Mouse (Mus musculus) heart, adult 2 months (tissue): ENCODE results near the gene Adora2b. TPM values are rescaled to one million over a fixed set of nuclear protein-coding genes. Genes with fewer than 3 reads are reported as not detected.
"Not testable (repeated sequence)": the region's sequence is repeated elsewhere in the genome, so short reads cannot be mapped to it uniquely, and the experiment has no call there.

Source experiments
- DNase-seq, 2 experiments: peaks; one replicate each; pipeline ENCODE4 v3.0.0; 2021
- H3K27ac ChIP-seq: fragments of 200-600 bp; 2 replicates; pipeline ENCODE4 v1.8.1; 2022
- H3K27me3 ChIP-seq: fragments of 200-500 bp; 2 replicates; pipeline ENCODE4 v1.6.1; 2012; ENCODE audit warnings: mild to moderate bottlenecking, low read length, inconsistent platforms, mixed read lengths; ENCODE audit not compliant: control insufficient read depth, insufficient read depth
- H3K36me3 ChIP-seq: fragments of 200-500 bp; 2 replicates; pipeline ENCODE4 v1.6.1; 2012; ENCODE audit warnings: low read length, inconsistent platforms; ENCODE audit not compliant: control insufficient read depth, insufficient read depth
- H3K4me1 ChIP-seq: fragments of 200-500 bp; 2 replicates; pipeline ENCODE4 v1.6.1; 2011; ENCODE audit warnings: low read length; ENCODE audit not compliant: control insufficient read depth, insufficient read depth
- H3K4me3 ChIP-seq: fragments of 200-600 bp; 2 replicates; pipeline ENCODE4 v1.8.1; 2022
- H3K79me2 ChIP-seq: fragments of 200-500 bp; replicated peaks from 2 replicates; pipeline ENCODE4 v1.6.1; 2012; ENCODE audit warnings: mild to moderate bottlenecking, inconsistent platforms, low read length, moderate library complexity, mixed read lengths; ENCODE audit not compliant: control insufficient read depth, insufficient read depth
- H3K9ac ChIP-seq: fragments of 200-500 bp; 2 replicates; pipeline ENCODE4 v1.6.1; 2012; ENCODE audit warnings: low read depth, mild to moderate bottlenecking, control low read depth, inconsistent platforms, low read length, mixed read lengths
- CTCF ChIP-seq: fragments of 200-600 bp; IDR thresholded peaks from 2 replicates; pipeline ENCODE4 v1.8.1; 2022; ENCODE audit warnings: antibody characterized with exemption, mild to moderate bottlenecking, moderate library complexity
- EP300 ChIP-seq: fragments of 200-500 bp; IDR thresholded peaks from 2 replicates; pipeline ENCODE4 v1.6.1; 2011; ENCODE audit warnings: low read depth, low read length, control low read depth; ENCODE audit not compliant: insufficient read depth
- POLR2A ChIP-seq: fragments of 200-500 bp; IDR thresholded peaks from 2 replicates; pipeline ENCODE4 v1.6.1; 2011; ENCODE audit warnings: mild to moderate bottlenecking, low read depth, low read length, control low read depth; ENCODE audit not compliant: insufficient read depth
- WGBS: fragments of 180-500 bp; shearing (Covaris S2); methylation state at CpG from one replicate; pipeline ENCODE4 v1.1.7; 2018; 5-methylcytosine and 5-hydroxymethylcytosine counted together
- intact Hi-C: fragments of 180-260 bp; cut with DNase I; formaldehyde crosslinking; loops from one replicate; pipeline ENCODE4 v1.15.1; 2025
- polyA plus RNA-seq: library from polyadenylated mRNA; depleted of rRNA; stranded (reverse); fragments of >200 nt; gene quantifications from 2 replicates; pipeline ENCODE4 v1.2.3, GENCODE M21; 2012
- total RNA-seq, 2 experiments: library from RNA; stranded (reverse); gene quantifications; 2 replicates each; pipeline ENCODE4 v1.2.3; 2021

Gene Adora2b
- total and polyA plus RNA-seq, 3 experiments, result 0.63 to 2.0 (median 1.7) TPM

GRCm38 (mm10) chr11:62278027-62278426, 29.2 kb downstream of the Adora2b start:
- DNase-seq, result peak; percentile 50 to 70
- H3K9ac ChIP-seq, result no peak overlapping the region
- TF ChIP-seq POLR2A (no peak), CTCF (peak; percentile 75), EP300 (no peak)
- H3K4me3 ChIP-seq, result no peak overlapping the region
- H3K36me3 ChIP-seq, result peaks cover 3% of the 10 kb centered on the region; the same call in 1 of the 2 replicates
- no peak overlapping the region for H3K27ac ChIP-seq
- no peaks in the 10 kb centered on the region for H3K79me2 ChIP-seq
- H3K27me3 ChIP-seq, result no peaks in the 10 kb centered on the region
- intact Hi-C loops, result no loop called here
- H3K4me1 ChIP-seq, result no peaks in the 10 kb centered on the region
- 14% methylated on average over 5 of the region's 5 CpGs for whole genome bisulfite sequencing

GRCm38 (mm10) chr11:62280675-62281600, 32.2 kb downstream of the Adora2b start, which contains the start of the genes Zswim7 and Ttc19:
TSS of gene Zswim7 (minus strand) at chr11:62281375.
TSS of gene Ttc19 (plus strand) at chr11:62281473.
- Histone ChIP-seq H3K36me3 (peaks cover 3% of the 10 kb centered on the region), H3K27ac (peak within 1 kb of the TSS; percentile 85), H3K4me1 (no peaks in the 10 kb centered on the region), H3K9ac (peak within 1 kb of the TSS; percentile 95), H3K4me3 (peak within 1 kb of the TSS; percentile 76), H3K79me2 (no peaks in the 10 kb centered on the region), H3K27me3 (no peaks in the 10 kb centered on the region)
- under 1% methylated on average over 68 of the region's 68 CpGs for WGBS
- DNase-seq, result peak; percentile 95
- TF ChIP-seq CTCF (peak; percentile 82), POLR2A (peak; percentile 83), EP300 (no peak)
- intact Hi-C loops, result loop anchor here (1.0 to 2.0 kb wide), 3 partner anchors 154 to 330 kb away; no protein-coding TSS in a partner anchor

- Histone ChIP-seq H3K4me1 (no peaks in the 10 kb centered on the region), H3K36me3 (peaks cover 3% of the 10 kb centered on the region), H3K27me3 (no peaks in the 10 kb centered on the region), H3K79me2 (no peaks in the 10 kb centered on the region), H3K27ac (peak overlapping the region; percentile 85), H3K9ac (peak overlapping the region; percentile 95), H3K4me3 (peak overlapping the region; percentile 76)
- TF ChIP-seq CTCF (no peak), EP300 (no peak), POLR2A (no peak)
- 2% methylated on average over 56 of the region's 57 CpGs for WGBS
- no peak for DNase-seq
- intact Hi-C loops, result loop anchor here (2.0 kb wide), 1 partner anchor 331 kb away; no protein-coding TSS in a partner anchor
Measured at GRCm38 (mm10) chr11:62281601-62281997, 32.8 kb downstream of the Adora2b start.

- H3K27me3 ChIP-seq, H3K79me2 ChIP-seq, intact Hi-C loops, H3K4me1 ChIP-seq, DNase-seq, H3K4me3 ChIP-seq, H3K9ac ChIP-seq, H3K27ac ChIP-seq, H3K36me3 ChIP-seq: not testable (repeated sequence)
- WGBS, result 92% methylated on average over 3 of the region's 3 CpGs
Measured at GRCm38 (mm10) chr11:62284020-62284419, 35.2 kb downstream of the Adora2b start.

GRCm38 (mm10) chr11:62285020-62285419, 36.2 kb downstream of the Adora2b start:
- Histone ChIP-seq H3K27ac (no peak overlapping the region), H3K4me1 (no peaks in the 10 kb centered on the region), H3K36me3 (peaks cover 3% of the 10 kb centered on the region), H3K9ac (no peak overlapping the region), H3K79me2 (no peaks in the 10 kb centered on the region), H3K27me3 (no peaks in the 10 kb centered on the region), H3K4me3 (no peak overlapping the region)
- intact Hi-C loops, result no loop called here
- TF ChIP-seq POLR2A (no peak), CTCF (no peak), EP300 (no peak)
- no peak for DNase-seq
- 91% methylated on average over 8 of the region's 8 CpGs for WGBS

GRCm38 (mm10) chr11:62287700-62288099, 38.9 kb downstream of the Adora2b start:
- 100% methylated on average over 1 of the region's 1 CpGs for WGBS
- H3K4me3 ChIP-seq, result no peak overlapping the region
- no peaks in the 10 kb centered on the region for H3K79me2 ChIP-seq
- H3K9ac ChIP-seq, result no peak overlapping the region
- no peak for DNase-seq
- intact Hi-C loops, result no loop called here
- H3K36me3 ChIP-seq, result no peaks in the 10 kb centered on the region; the same call in 1 of the 2 replicates
- TF ChIP-seq CTCF (no peak), EP300 (no peak), POLR2A (no peak)
- no peaks in the 10 kb centered on the region for H3K27me3 ChIP-seq
- no peak overlapping the region for H3K27ac ChIP-seq
- H3K4me1 ChIP-seq, result no peaks in the 10 kb centered on the region
